Mouse (Mus musculus): ENCODE measurements around the gene Zfp358. TPM values are rescaled to one million over a fixed set of nuclear protein-coding genes. Genes with fewer than 3 reads are reported as not detected.
A peak's percentile ranks its signal among the peaks of the same experiment; 100 is the strongest.

The Zfp358 gene
- polyA plus RNA-seq, 1 experiment = not detected

DNA sequence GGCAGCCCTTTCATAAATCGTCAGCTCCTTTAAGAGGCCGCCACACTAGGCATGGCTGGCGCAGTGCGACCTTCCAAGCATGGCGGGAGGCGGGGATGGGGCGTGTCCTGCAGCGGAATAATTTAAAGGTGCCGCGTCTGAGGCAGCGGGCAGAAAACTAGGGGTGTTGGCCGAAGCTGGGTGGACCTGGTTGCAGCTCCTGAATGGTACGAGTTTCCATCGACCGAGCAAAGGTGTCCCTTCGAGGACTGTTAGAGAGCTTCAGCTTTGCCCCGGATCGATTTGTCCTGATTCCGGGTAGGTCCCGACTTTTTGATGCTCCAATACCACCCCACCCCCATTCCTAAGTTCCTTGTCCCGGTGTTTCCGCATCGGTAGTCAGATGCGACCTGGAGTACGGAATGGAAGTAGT is 22.3 kb downstream of the Zfp358 start, which contains the start of gene Pnpla6:
Pnpla6 (plus strand) TSS at position 125 of the 412 bp plus-strand sequence.
- H3K4me1 ChIP-seq (ENCODE audit: control insufficient read depth, insufficient read depth, low read length) = peaks cover 8% of the 10 kb centered on the region
- peak within 1 kb of the TSS; percentile 37 for H3K27ac ChIP-seq (ENCODE audit: insufficient read depth, low read depth, low read length)
- peak within 1 kb of the TSS; percentile 70 for H3K4me3 ChIP-seq (ENCODE audit: insufficient read depth, low read depth, low read length)
- peak; percentile 44; the same call in 1 of the 2 replicates for TF ChIP-seq POLR2A (IDR thresholded peaks at IDR 0.05; ENCODE audit: insufficient read depth, low read depth, low read length)
- TF ChIP-seq CTCF (IDR thresholded peaks at IDR 0.05; ENCODE audit: insufficient read depth, low read depth, low read length) = no peak
- WGBS = under 1% methylated on average over 25 of the region's 25 CpGs

DNA sequence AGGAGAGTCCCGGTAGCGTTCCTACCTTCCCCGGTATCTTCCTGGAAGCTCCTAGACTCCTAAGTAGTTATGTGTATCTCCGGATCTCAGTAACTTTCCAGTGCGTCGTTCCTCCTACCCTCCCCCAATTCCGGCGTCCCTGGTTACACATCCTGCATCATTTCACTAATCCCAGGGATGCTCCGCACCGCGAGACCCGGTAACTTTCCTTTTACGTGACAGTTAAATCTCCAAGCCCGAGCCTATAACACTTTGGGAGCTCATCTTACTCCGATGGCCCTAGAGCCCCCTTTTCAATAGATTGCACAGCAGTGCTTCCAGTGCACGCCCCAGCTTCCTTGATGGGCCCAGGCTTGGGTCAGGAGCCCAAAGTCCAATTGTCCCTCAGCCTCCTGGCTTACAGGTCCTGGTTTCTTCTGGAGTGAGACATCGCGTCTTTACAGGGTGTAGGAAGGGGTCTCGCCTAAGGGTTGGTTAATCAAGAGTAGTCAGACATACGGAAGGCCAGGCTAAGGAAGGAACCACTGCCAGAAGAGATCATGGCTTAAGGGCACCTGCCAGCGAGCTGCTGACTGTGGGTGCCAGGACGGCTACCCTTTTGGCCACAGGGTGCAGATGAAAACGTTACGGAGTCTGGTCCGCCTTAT is 23.0 kb downstream of the Zfp358 start:
- Histone ChIP-seq H3K27ac (ENCODE audit: insufficient read depth, low read depth, low read length) (peak overlapping the region; percentile 37; the same call in 1 of the 2 replicates), H3K4me3 (ENCODE audit: insufficient read depth, low read depth, low read length) (peak overlapping the region; percentile 70), H3K4me1 (ENCODE audit: control insufficient read depth, insufficient read depth, low read length) (peaks cover 8% of the 10 kb centered on the region)
- TF ChIP-seq CTCF (IDR thresholded peaks at IDR 0.05; ENCODE audit: insufficient read depth, low read depth, low read length) (no peak), POLR2A (IDR thresholded peaks at IDR 0.05; ENCODE audit: insufficient read depth, low read depth, low read length) (no peak)
- under 1% methylated on average over 25 of the region's 25 CpGs for WGBS

GRCm38 (mm10) chr8:3516450-3517116 is 23.6 kb downstream of the Zfp358 start:
- WGBS = under 1% methylated on average over 36 of the region's 36 CpGs
- TF ChIP-seq CTCF (IDR thresholded peaks at IDR 0.05; ENCODE audit: insufficient read depth, low read depth, low read length) (no peak; the same call in 1 of the 2 replicates), POLR2A (IDR thresholded peaks at IDR 0.05; ENCODE audit: insufficient read depth, low read depth, low read length) (peak; percentile 41)
- Histone ChIP-seq H3K4me3 (ENCODE audit: insufficient read depth, low read depth, low read length) (peak overlapping the region; percentile 70), H3K4me1 (ENCODE audit: control insufficient read depth, insufficient read depth, low read length) (peaks cover 8% of the 10 kb centered on the region), H3K27ac (ENCODE audit: insufficient read depth, low read depth, low read length) (peak overlapping the region; percentile 53)

DNA sequence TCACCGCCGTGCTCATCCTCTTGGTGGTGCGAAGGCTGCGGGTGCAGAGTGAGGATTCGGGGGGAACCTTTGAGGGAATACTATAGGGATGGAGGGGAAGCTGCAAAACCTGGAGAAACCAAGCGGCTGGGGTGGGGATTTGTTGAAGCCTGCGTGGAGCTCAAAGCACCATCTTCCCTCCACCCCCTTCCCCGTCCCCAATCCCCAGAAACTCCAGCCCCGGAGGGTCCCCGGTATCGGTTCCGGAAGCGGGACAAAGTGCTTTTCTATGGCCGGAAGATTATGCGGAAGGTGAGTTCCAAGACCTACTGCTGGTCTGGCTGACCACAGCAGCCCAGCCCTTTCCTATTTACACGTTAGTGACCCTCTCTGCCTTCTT is 24.2 kb downstream of the Zfp358 start:
- 6% methylated on average over 16 of the region's 16 CpGs for WGBS
- TF ChIP-seq CTCF (IDR thresholded peaks at IDR 0.05; ENCODE audit: insufficient read depth, low read depth, low read length) (no peak), POLR2A (IDR thresholded peaks at IDR 0.05; ENCODE audit: insufficient read depth, low read depth, low read length) (no peak)

GRCm38 (mm10) chr8:3522007-3522697 is 29.2 kb downstream of the Zfp358 start:
- 92% methylated on average over 13 of the region's 13 CpGs for WGBS
- peaks cover 2% of the 10 kb centered on the region; the same call in 1 of the 2 replicates for H3K4me1 ChIP-seq (ENCODE audit: control insufficient read depth, insufficient read depth, low read length)
- no peak overlapping the region for H3K4me3 ChIP-seq (ENCODE audit: insufficient read depth, low read depth, low read length)
- TF ChIP-seq POLR2A (IDR thresholded peaks at IDR 0.05; ENCODE audit: insufficient read depth, low read depth, low read length) = no peak
- no peak for TF ChIP-seq CTCF (IDR thresholded peaks at IDR 0.05; ENCODE audit: insufficient read depth, low read depth, low read length)
- no peak overlapping the region for H3K27ac ChIP-seq (ENCODE audit: insufficient read depth, low read depth, low read length)

More for the DNA sequence above, 24.2 kb downstream of the Zfp358 start:
- Histone ChIP-seq H3K27ac (ENCODE audit: insufficient read depth, low read depth, low read length) (peak overlapping the region; percentile 53; the same call in 1 of the 2 replicates), H3K4me1 (ENCODE audit: control insufficient read depth, insufficient read depth, low read length) (peaks cover 8% of the 10 kb centered on the region), H3K4me3 (ENCODE audit: insufficient read depth, low read depth, low read length) (peak overlapping the region; percentile 70)

- no peak for TF ChIP-seq CTCF (IDR thresholded peaks at IDR 0.05; ENCODE audit: insufficient read depth, low read depth, low read length)
- no peak for TF ChIP-seq POLR2A (IDR thresholded peaks at IDR 0.05; ENCODE audit: insufficient read depth, low read depth, low read length)
- WGBS = 87% methylated on average over 5 of the region's 5 CpGs
Measured at GRCm38 (mm10) chr8:3530816-3531215, 37.9 kb downstream of the Zfp358 start.

DNA sequence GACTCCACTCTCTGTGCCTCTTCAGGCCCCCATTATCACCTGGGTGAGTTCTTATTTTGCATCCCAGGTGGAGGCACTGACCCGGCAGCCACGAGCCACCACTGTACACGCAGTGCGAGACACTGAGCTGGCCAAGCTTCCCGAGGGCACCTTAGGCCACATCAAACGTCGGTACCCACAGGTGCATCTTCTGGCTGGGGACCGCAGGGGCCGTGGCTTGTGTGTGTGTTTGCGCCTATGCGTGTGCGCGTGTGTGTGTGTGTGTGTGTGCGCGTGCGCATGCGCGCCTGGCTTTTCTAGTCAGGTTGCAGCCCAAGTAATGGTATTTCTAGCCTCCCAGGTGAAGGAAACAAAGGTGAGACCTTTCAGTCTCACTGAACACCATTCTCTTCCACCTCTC is 39.0 kb downstream of the Zfp358 start:
- H3K4me1 ChIP-seq (ENCODE audit: control insufficient read depth, insufficient read depth, low read length) = no peaks in the 10 kb centered on the region
- H3K4me3 ChIP-seq (ENCODE audit: insufficient read depth, low read depth, low read length) = no peak overlapping the region
- 95% methylated on average over 18 of the region's 18 CpGs for WGBS
- no peak overlapping the region for H3K27ac ChIP-seq (ENCODE audit: insufficient read depth, low read depth, low read length)
- TF ChIP-seq CTCF (IDR thresholded peaks at IDR 0.05; ENCODE audit: insufficient read depth, low read depth, low read length) (no peak), POLR2A (IDR thresholded peaks at IDR 0.05; ENCODE audit: insufficient read depth, low read depth, low read length) (0 out of 2 replicates have a peak, but pooled peaks have one; percentile 8)

More at GRCm38 (mm10) chr8:3530816-3531215, 37.9 kb downstream of the Zfp358 start:
- H3K27ac ChIP-seq (ENCODE audit: insufficient read depth, low read depth, low read length) = no peak overlapping the region
- H3K4me1 ChIP-seq (ENCODE audit: control insufficient read depth, insufficient read depth, low read length) = no peaks in the 10 kb centered on the region
- H3K4me3 ChIP-seq (ENCODE audit: insufficient read depth, low read depth, low read length) = no peak overlapping the region

DNA sequence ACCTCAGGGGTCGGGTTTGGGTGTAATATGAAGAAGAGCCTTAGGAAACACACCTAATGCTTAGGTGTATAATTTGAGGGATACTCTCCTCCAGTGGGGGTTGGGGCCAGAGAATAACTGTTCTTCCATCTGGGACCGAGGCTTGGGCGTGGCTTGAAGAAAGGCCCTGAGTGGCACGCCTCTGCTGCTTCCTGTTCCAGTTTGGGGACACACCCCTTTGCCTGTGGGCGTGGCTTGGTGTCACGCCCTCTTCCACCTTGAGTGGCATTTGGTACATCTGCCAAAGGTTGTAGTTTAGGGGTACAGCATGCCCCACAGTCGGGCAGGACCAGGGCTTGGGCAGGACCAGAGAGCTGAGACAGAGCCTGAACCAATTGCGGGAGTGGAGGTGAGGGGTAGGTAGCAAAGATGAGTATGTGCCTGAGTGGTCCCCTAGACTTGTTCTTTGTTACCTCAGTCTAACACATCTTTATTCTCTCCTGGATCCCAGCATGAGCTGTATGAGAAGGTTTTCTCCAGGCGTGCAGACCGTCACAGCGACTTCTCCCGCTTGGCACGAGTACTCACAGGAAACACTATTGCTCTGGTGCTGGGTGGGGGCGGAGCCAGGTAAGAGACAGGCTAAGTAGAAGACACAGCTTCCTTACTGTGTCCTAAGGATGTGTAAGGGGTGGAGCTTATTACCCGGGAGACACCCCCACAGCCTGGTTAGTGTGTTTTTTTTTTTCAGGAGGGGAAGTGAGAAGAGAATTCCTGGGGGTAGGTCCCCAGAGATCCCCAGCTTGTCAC is 43.3 kb downstream of the Zfp358 start:
- H3K4me3 ChIP-seq (ENCODE audit: insufficient read depth, low read depth, low read length) = no peak overlapping the region
- no peak for TF ChIP-seq CTCF (IDR thresholded peaks at IDR 0.05; ENCODE audit: insufficient read depth, low read depth, low read length)
- TF ChIP-seq POLR2A (IDR thresholded peaks at IDR 0.05; ENCODE audit: insufficient read depth, low read depth, low read length) = no peak
- 72% methylated on average over 15 of the region's 15 CpGs for WGBS
- no peak overlapping the region for H3K27ac ChIP-seq (ENCODE audit: insufficient read depth, low read depth, low read length)
- no peaks in the 10 kb centered on the region for H3K4me1 ChIP-seq (ENCODE audit: control insufficient read depth, insufficient read depth, low read length)
